Mouse (Mus musculus): ENCODE results near the gene Fam170b.
A peak's percentile ranks its signal among the peaks of the same experiment; 100 is the strongest.

Fam170b gene

GRCm38 (mm10) chr14:32833847-32834246 is at the start of gene Fam170b:
Gene Fam170b, plus strand, starts transcription at chr14:32833962.
- no peak for DNase-seq (ENCODE audit: low read depth)

- peak; percentile 45 for DNase-seq (ENCODE audit: low read depth)
These were observed 49.5 kb upstream of the Fam170b start for GRCm38 (mm10) chr14:32784130-32784747.

- no peak for DNase-seq (ENCODE audit: low read depth)
These were observed 49.0 kb upstream of the Fam170b start for GRCm38 (mm10) chr14:32784748-32785134.

GRCm38 (mm10) chr14:32785556-32786130 is 48.1 kb upstream of the Fam170b start, which contains the start of gene Tmem273:
Gene Tmem273, plus strand, starts transcription at chr14:32785963.
- DNase-seq (ENCODE audit: low read depth): peak; percentile 29

GRCm38 (mm10) chr14:32787691-32788090 is 46.1 kb upstream of the Fam170b start:
- no peak for DNase-seq (ENCODE audit: low read depth)

- no peak for DNase-seq (ENCODE audit: low read depth)
These were observed 37.4 kb upstream of the Fam170b start for GRCm38 (mm10) chr14:32796375-32796774.

- DNase-seq (ENCODE audit: low read depth): no peak
These were observed 36.0 kb upstream of the Fam170b start for GRCm38 (mm10) chr14:32797803-32798202.

- DNase-seq (ENCODE audit: low read depth): no peak
These were observed 35.4 kb upstream of the Fam170b start for GRCm38 (mm10) chr14:32798355-32798754.

GRCm38 (mm10) chr14:32800048-32800447 is 33.7 kb upstream of the Fam170b start:
- DNase-seq (ENCODE audit: low read depth): no peak

- no peak for DNase-seq (ENCODE audit: low read depth)
These were observed 32.6 kb upstream of the Fam170b start for GRCm38 (mm10) chr14:32801016-32801661.

GRCm38 (mm10) chr14:32801662-32802024 is 32.1 kb upstream of the Fam170b start:
- no peak for DNase-seq (ENCODE audit: low read depth)

- DNase-seq (ENCODE audit: low read depth): no peak
These were observed 23.7 kb upstream of the Fam170b start for GRCm38 (mm10) chr14:32810111-32810510.

GRCm38 (mm10) chr14:32812429-32812828 is 21.3 kb upstream of the Fam170b start:
- DNase-seq (ENCODE audit: low read depth): no peak

GRCm38 (mm10) chr14:32814961-32815360 is 18.8 kb upstream of the Fam170b start:
- no peak for DNase-seq (ENCODE audit: low read depth)

- peak; percentile 27 for DNase-seq (ENCODE audit: low read depth)
These were observed 17.2 kb upstream of the Fam170b start for GRCm38 (mm10) chr14:32816533-32816932.

- no peak for DNase-seq (ENCODE audit: low read depth)
These were observed 16.5 kb upstream of the Fam170b start for GRCm38 (mm10) chr14:32817258-32817657.

GRCm38 (mm10) chr14:32819297-32819696 is 14.5 kb upstream of the Fam170b start:
- no peak for DNase-seq (ENCODE audit: low read depth)

- DNase-seq (ENCODE audit: low read depth): no peak
These were observed 10.9 kb upstream of the Fam170b start for GRCm38 (mm10) chr14:32822812-32823211.

GRCm38 (mm10) chr14:32823861-32824260 is 9.9 kb upstream of the Fam170b start:
- DNase-seq (ENCODE audit: low read depth): no peak

GRCm38 (mm10) chr14:32824267-32825150 is 9.3 kb upstream of the Fam170b start:
- DNase-seq (ENCODE audit: low read depth): no peak

- DNase-seq (ENCODE audit: low read depth): no peak
These were observed 8.2 kb upstream of the Fam170b start for GRCm38 (mm10) chr14:32825426-32826032.

- no peak for DNase-seq (ENCODE audit: low read depth)
These were observed 6.6 kb upstream of the Fam170b start for GRCm38 (mm10) chr14:32827165-32827564.
